Mouse (Mus musculus) lung, postnatal 0 days (tissue): ENCODE measurements around the gene Mesp1. TPM values are rescaled to one million over a fixed set of nuclear protein-coding genes. Genes with fewer than 3 reads are reported as not detected.

Source experiments
- ATAC-seq: fragments of 200-750 bp; cut with Nextera tagmentation; 2 replicates; pipeline ENCODE4 v1.8.0; 2017; ENCODE audit warnings: moderate library complexity
- DNase-seq: peaks from one replicate; pipeline ENCODE4 v3.0.0-alpha.2; 2016; ENCODE audit warnings: low spot score
- H3K27ac ChIP-seq: fragments of 300-500 bp; sonication (generic); 2 replicates; pipeline ENCODE4 v1.5.1; 2014; ENCODE audit warnings: antibody characterized with exemption, mild to moderate bottlenecking, low read length, mixed read lengths
- H3K27me3 ChIP-seq: fragments of 300-500 bp; sonication (generic); replicated peaks from 2 replicates; pipeline ENCODE4 v1.6.1; 2014; ENCODE audit warnings: low read length, mixed read lengths; ENCODE audit not compliant: insufficient read depth
- H3K36me3 ChIP-seq: fragments of 300-500 bp; sonication (generic); 2 replicates; pipeline ENCODE4 v1.6.1; 2014; ENCODE audit warnings: low read length, mixed read lengths; ENCODE audit not compliant: insufficient read depth
- H3K4me1 ChIP-seq: fragments of 300-500 bp; sonication (generic); 2 replicates; pipeline ENCODE4 v1.6.1; 2014; ENCODE audit warnings: antibody characterized with exemption, low read depth, low read length, mixed read lengths; ENCODE audit not compliant: insufficient read depth
- H3K4me2 ChIP-seq: fragments of 300-500 bp; sonication (generic); replicated peaks from 2 replicates; pipeline ENCODE4 v1.6.1; 2014; ENCODE audit warnings: low read depth, mild to moderate bottlenecking, low read length, moderate library complexity, mixed read lengths
- H3K4me3 ChIP-seq: fragments of 300-500 bp; sonication (generic); 2 replicates; pipeline ENCODE4 v1.5.1; 2014; ENCODE audit warnings: low read depth, low read length
- H3K9ac ChIP-seq: fragments of 300-500 bp; sonication (generic); replicated peaks from 2 replicates; pipeline ENCODE4 v1.6.1; 2014; ENCODE audit warnings: low read depth, mild to moderate bottlenecking
- H3K9me3 ChIP-seq: fragments of 300-500 bp; sonication (generic); 2 replicates; pipeline ENCODE4 v1.6.1; 2016; ENCODE audit warnings: low read length, mixed read lengths
- CTCF ChIP-seq: IDR thresholded peaks from 2 replicates; pipeline ENCODE4 v1.5.1; 2016; ENCODE audit warnings: antibody characterized with exemption, mild to moderate bottlenecking
- EP300 ChIP-seq: IDR thresholded peaks from 2 replicates; pipeline ENCODE4 v1.6.1; 2016; ENCODE audit warnings: antibody characterized with exemption, mild to moderate bottlenecking, control low read depth
- WGBS: fragments of 180-500 bp; shearing (Covaris S2); extraction: QIAGEN DNeasy Blood & Tissue Kit; methylation state at CpG from one replicate; pipeline ENCODE4 v1.1.7; 2014; 5-methylcytosine and 5-hydroxymethylcytosine counted together
- polyA plus RNA-seq: library from polyadenylated mRNA; unstranded; fragments of >200 nt; fragmentation: Nextera tagmentation; extraction: Ambion mirVana; gene quantifications from 2 replicates; pipeline ENCODE4 v1.2.1, GENCODE M21; 2015

Mesp1 gene
- polyA plus RNA-seq, 1 experiment from 2014 or later, result 0.21 TPM

DNA sequence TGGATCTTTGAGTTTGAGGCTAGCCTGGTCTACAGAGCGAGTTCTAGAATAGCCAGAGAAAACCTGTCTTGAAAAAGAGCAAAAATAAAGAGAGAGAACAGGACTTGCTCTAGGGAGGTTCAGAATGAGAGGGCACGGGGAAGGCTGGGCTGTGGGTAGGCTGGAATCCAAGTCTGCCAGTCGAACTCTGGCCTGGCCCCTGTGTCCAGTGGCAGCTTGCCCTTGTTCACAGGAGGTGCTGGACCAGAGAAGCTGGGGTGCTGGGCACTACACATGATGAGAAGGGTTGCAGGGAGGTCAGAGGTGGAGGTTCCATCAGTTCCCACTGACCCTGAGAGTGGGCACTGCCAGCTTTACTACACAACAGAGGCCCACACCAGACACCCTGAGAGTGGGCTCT is 34.8 kb upstream of the Mesp1 start:
- no peaks in the 10 kb centered on the region for H3K36me3 ChIP-seq
- 70% methylated on average over 3 of the region's 3 CpGs for WGBS
- no peaks in the 10 kb centered on the region for H3K4me1 ChIP-seq
- H3K9me3 ChIP-seq, result no peaks in the 10 kb centered on the region
- no peaks in the 10 kb centered on the region for H3K27me3 ChIP-seq
- TF ChIP-seq CTCF (no peak), EP300 (no peak)
- H3K4me2 ChIP-seq, result no peak overlapping the region
- H3K9ac ChIP-seq, result no peak overlapping the region
- DNase-seq, result no peak
- no peak overlapping the region for H3K4me3 ChIP-seq
- no peak for ATAC-seq
- no peak overlapping the region for H3K27ac ChIP-seq

GRCm38 (mm10) chr7:79822092-79822695 is 28.6 kb upstream of the Mesp1 start:
- Histone ChIP-seq H3K9me3 (no peaks in the 10 kb centered on the region), H3K9ac (no peak overlapping the region), H3K4me1 (no peaks in the 10 kb centered on the region), H3K4me2 (no peak overlapping the region), H3K36me3 (no peaks in the 10 kb centered on the region), H3K27ac (peak overlapping the region; percentile 43; the same call in 1 of the 2 replicates), H3K4me3 (no peak overlapping the region), H3K27me3 (no peaks in the 10 kb centered on the region)
- 55% methylated on average over 12 of the region's 12 CpGs for WGBS
- ATAC-seq (peak; percentile 87), DNase-seq (peak; percentile 61)
- TF ChIP-seq EP300, result no peak
- no peak for TF ChIP-seq CTCF

DNA sequence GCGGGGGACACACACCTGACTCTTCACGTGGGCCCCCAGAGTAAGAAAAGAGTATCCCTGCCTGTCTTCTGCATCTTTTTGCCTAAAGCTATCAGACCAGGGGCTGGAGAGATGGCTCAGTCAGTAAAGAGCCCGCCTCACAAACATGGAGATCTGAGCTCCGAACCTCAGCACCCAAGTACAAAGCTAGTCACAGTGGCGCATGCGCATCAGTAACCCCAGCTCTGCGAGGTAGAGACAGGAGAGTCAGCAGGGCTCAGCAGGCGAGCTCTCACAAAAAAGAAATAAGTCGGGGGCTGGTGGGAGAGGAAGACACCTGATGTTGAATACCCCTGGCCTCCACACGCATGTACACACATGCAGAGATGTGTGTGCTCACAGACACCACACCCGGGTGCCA is 26.4 kb upstream of the Mesp1 start:
- no peaks in the 10 kb centered on the region for H3K4me1 ChIP-seq
- TF ChIP-seq CTCF (no peak), EP300 (no peak)
- no peaks in the 10 kb centered on the region for H3K36me3 ChIP-seq
- no peak overlapping the region for H3K4me3 ChIP-seq
- H3K9me3 ChIP-seq, result no peaks in the 10 kb centered on the region
- no peak for DNase-seq
- 48% methylated on average over 11 of the region's 11 CpGs for WGBS
- no peak for ATAC-seq
- H3K9ac ChIP-seq, result no peak overlapping the region
- H3K27ac ChIP-seq, result no peak overlapping the region
- H3K4me2 ChIP-seq, result no peak overlapping the region
- no peaks in the 10 kb centered on the region for H3K27me3 ChIP-seq

- Histone ChIP-seq H3K27ac (no peak overlapping the region), H3K9me3 (no peaks in the 10 kb centered on the region), H3K9ac (no peak overlapping the region), H3K4me1 (no peaks in the 10 kb centered on the region), H3K36me3 (no peaks in the 10 kb centered on the region), H3K4me2 (no peak overlapping the region), H3K4me3 (no peak overlapping the region), H3K27me3 (no peaks in the 10 kb centered on the region)
- 18% methylated on average over 4 of the region's 4 CpGs for WGBS
- no peak for DNase-seq
- TF ChIP-seq CTCF (no peak), EP300 (no peak)
- no peak for ATAC-seq
These were observed 25.9 kb upstream of the Mesp1 start for GRCm38 (mm10) chr7:79819515-79819914.

- no peak overlapping the region for H3K4me2 ChIP-seq
- no peak for TF ChIP-seq EP300
- TF ChIP-seq CTCF, result no peak
- DNase-seq (no peak), ATAC-seq (no peak)
- no peaks in the 10 kb centered on the region for H3K36me3 ChIP-seq
- no peak overlapping the region for H3K27ac ChIP-seq
- H3K9ac ChIP-seq, result no peak overlapping the region
- no peaks in the 10 kb centered on the region for H3K4me1 ChIP-seq
- WGBS, result 11% methylated on average over 6 of the region's 6 CpGs
- H3K27me3 ChIP-seq, result no peaks in the 10 kb centered on the region
- no peak overlapping the region for H3K4me3 ChIP-seq
- H3K9me3 ChIP-seq, result no peaks in the 10 kb centered on the region
These were observed 24.7 kb upstream of the Mesp1 start for GRCm38 (mm10) chr7:79818321-79818720.

DNA sequence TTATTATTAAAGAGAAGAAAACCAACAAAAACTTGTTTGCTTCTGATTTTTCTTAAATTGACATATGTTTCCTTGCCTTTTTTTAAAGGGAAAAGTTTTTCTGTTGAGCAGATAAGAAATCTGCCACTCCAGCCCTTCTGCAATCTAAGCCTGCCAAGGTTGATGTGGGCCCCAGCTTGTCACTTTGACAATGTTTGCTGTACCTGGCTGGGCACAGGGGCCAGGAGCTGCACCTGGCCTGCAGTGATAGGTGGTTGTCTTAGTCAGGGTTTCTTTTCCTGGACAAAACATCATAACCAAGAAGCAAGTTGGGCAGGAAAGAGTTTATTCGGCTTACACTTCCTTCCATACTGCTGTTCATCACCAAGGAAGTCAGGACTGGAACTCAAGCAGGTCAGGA is 19.8 kb upstream of the Mesp1 start:
- 41% methylated on average over 1 of the region's 1 CpGs for WGBS

More for the DNA sequence above, 19.8 kb upstream of the Mesp1 start:
- Histone ChIP-seq H3K9me3 (no peaks in the 10 kb centered on the region), H3K27me3 (peaks cover 5% of the 10 kb centered on the region; the same call in 1 of the 2 replicates), H3K4me2 (no peak overlapping the region), H3K9ac (no peak overlapping the region), H3K4me1 (no peaks in the 10 kb centered on the region), H3K27ac (no peak overlapping the region), H3K4me3 (no peak overlapping the region), H3K36me3 (no peaks in the 10 kb centered on the region)
- TF ChIP-seq CTCF, result no peak
- no peak for TF ChIP-seq EP300
- DNase-seq, result no peak
- no peak for ATAC-seq
